Mouse (Mus musculus): Measurements from ENCODE around the gene Glycam1.

- no peak for TF ChIP-seq TCF12 (IDR thresholded peaks at IDR 0.05; ENCODE audit: insufficient read depth, poor library complexity, severe bottlenecking)
- TF ChIP-seq POLR2A (IDR thresholded peaks at IDR 0.05; ENCODE audit: insufficient read length, low read depth): no peak
- no peak for TF ChIP-seq CEBPB (IDR thresholded peaks at IDR 0.05; ENCODE audit: insufficient read depth, poor library complexity, severe bottlenecking)
- no peak for TF ChIP-seq MYOG (IDR thresholded peaks at IDR 0.05; ENCODE audit: control insufficient read depth in 1 of 3, insufficient read depth in 1 of 3, insufficient read length in 2 of 3, low read depth in 2 of 3)
- TF ChIP-seq SRF (IDR thresholded peaks at IDR 0.05; ENCODE audit: control insufficient read depth, insufficient read length, low read depth): no peak
- no peak for TF ChIP-seq USF1 (IDR thresholded peaks at IDR 0.05; ENCODE audit: low read depth)
- no peak for TF ChIP-seq REST (IDR thresholded peaks at IDR 0.05; ENCODE audit: insufficient read depth, insufficient read length)
- no peak for TF ChIP-seq MAX (IDR thresholded peaks at IDR 0.05; ENCODE audit: low read depth)
- no peak for TF ChIP-seq TCF3 (IDR thresholded peaks at IDR 0.05; ENCODE audit: insufficient read length, low read depth)
- TF ChIP-seq POLR2AphosphoS2 (IDR thresholded peaks at IDR 0.05; ENCODE audit: insufficient read length, low read depth): no peak
- no peak for TF ChIP-seq E2F4 (IDR thresholded peaks at IDR 0.05; ENCODE audit: insufficient read depth)
Measured at GRCm38 (mm10) chr15:103534054-103534620, 30.7 kb downstream of the Glycam1 start.
